Mouse (Mus musculus) testis, adult 2 months (tissue): ENCODE measurements at regions not wholly inside any gene's neighbourhood (a gene's known extent, or its start where the extent isn't known, plus 50 kb on each side); places are given as distances from the start of the nearest gene placed in this dataset.

Experiments
- CTCF ChIP-seq: fragments of 200-500 bp; IDR thresholded peaks from 2 replicates; pipeline ENCODE4 v1.5.1; 2012; ENCODE audit warnings: low read depth, mild to moderate bottlenecking, inconsistent platforms, low read length, moderate library complexity; ENCODE audit not compliant: control insufficient read depth, insufficient read depth, insufficient replicate concordance
- POLR2A ChIP-seq: fragments of 200-500 bp; IDR thresholded peaks from 2 replicates; pipeline ENCODE4 v1.6.1; 2012; ENCODE audit warnings: low read depth, mild to moderate bottlenecking, inconsistent platforms, low read length, moderate library complexity; ENCODE audit not compliant: control insufficient read depth

GRCm38 (mm10) chr6:99901564-99901963 lies 175.4 kb upstream of the Prok2 start:
- TF ChIP-seq CTCF: no peak
- TF ChIP-seq POLR2A: no peak
